Mouse (Mus musculus): ENCODE data around the gene Mta2. TPM values are rescaled to one million over a fixed set of nuclear protein-coding genes. Genes with fewer than 3 reads are reported as not detected.

Gene Mta2
- polyA plus RNA-seq (2012; rRNA removed) = 62.2 and 65.0 TPM in 2 replicates

GRCm38 (mm10) chr19:8941515-8942217 lies at the start of gene Mta2:
Gene Mta2 (plus strand): TSS chr19:8941875.

GRCm38 (mm10) chr19:8892829-8893766 lies 48.6 kb upstream of the Mta2 start, which contains the start of gene Ints5:
Gene Ints5 (plus strand): TSS chr19:8893005.

GRCm38 (mm10) chr19:8897865-8898495 lies 43.7 kb upstream of the Mta2 start, which contains the start of gene Ganab:
Gene Ganab (plus strand): TSS chr19:8898071.

GRCm38 (mm10) chr19:8920073-8920736 lies 21.5 kb upstream of the Mta2 start, which contains the start of gene B3gat3:
Gene B3gat3 (plus strand): TSS chr19:8920374.

GRCm38 (mm10) chr19:8929224-8930088 lies 12.2 kb upstream of the Mta2 start, which contains the start of the genes Rom1 and Eml3:
Gene Rom1 (minus strand): TSS chr19:8929356.
Gene Eml3 (plus strand): TSS chr19:8929552.

GRCm38 (mm10) chr19:8953135-8954039 lies 11.7 kb downstream of the Mta2 start, which contains the start of gene Tut1:
Gene Tut1 (plus strand): TSS chr19:8953847.

GRCm38 (mm10) chr19:8966590-8967372 lies 25.1 kb downstream of the Mta2 start, which contains the start of gene Eef1g:
Gene Eef1g (plus strand): TSS chr19:8967041.

GRCm38 (mm10) chr19:8989066-8989566 lies 47.4 kb downstream of the Mta2 start, which contains the start of gene Ahnak:
Gene Ahnak (plus strand): TSS chr19:8989284.

Other genes with a start within 250 kb of the Mta2 start
- gene Slc3a2, start 218.5 kb upstream of the Mta2 start, polyA plus RNA-seq (2012; rRNA removed) = 139 and 144 TPM in 2 replicates
- 63.8 and 65.5 TPM in 2 replicates for gene Wdr74, start 206.0 kb upstream of the Mta2 start, polyA plus RNA-seq (2012; rRNA removed)
- 2.2 and 3.8 TPM in 2 replicates for gene 1700092M07Rik, start 201.2 kb upstream of the Mta2 start, polyA plus RNA-seq (2012; rRNA removed)
- 128 and 133 TPM in 2 replicates for gene Stx5a, start 200.5 kb upstream of the Mta2 start, polyA plus RNA-seq (2012; rRNA removed)
- 237 and 239 TPM in 2 replicates for gene Nxf1, start 184.8 kb upstream of the Mta2 start, polyA plus RNA-seq (2012; rRNA removed)
- gene Tmem223, start 170.9 kb upstream of the Mta2 start, polyA plus RNA-seq (2012; rRNA removed) = 238 and 255 TPM in 2 replicates
- 27.4 and 32.0 TPM in 2 replicates for gene Tmem179b, start 167.4 kb upstream of the Mta2 start, polyA plus RNA-seq (2012; rRNA removed)
- 26.2 TPM in 2 replicates for gene Taf6l, start 155.5 kb upstream of the Mta2 start, polyA plus RNA-seq (2012; rRNA removed)
- gene Polr2g, start 143.3 kb upstream of the Mta2 start, polyA plus RNA-seq (2012; rRNA removed) = 141 and 149 TPM in 2 replicates
- 5.2 and 5.8 TPM in 2 replicates for gene Zbtb3, start 139.3 kb upstream of the Mta2 start, polyA plus RNA-seq (2012; rRNA removed)
- gene Ttc9c, start 122.5 kb upstream of the Mta2 start, polyA plus RNA-seq (2012; rRNA removed) = 50.1 and 61.9 TPM in 2 replicates
- gene Hnrnpul2, start 121.9 kb upstream of the Mta2 start, polyA plus RNA-seq (2012; rRNA removed) = 92.1 and 94.3 TPM in 2 replicates
- gene AC129217.1, start 112.1 kb upstream of the Mta2 start, polyA plus RNA-seq (2012; rRNA removed) = 0.57 and 1.3 TPM in 2 replicates
- gene Bscl2, start 104.4 kb upstream of the Mta2 start, polyA plus RNA-seq (2012; rRNA removed) = 78.4 and 83.2 TPM in 2 replicates
- gene Gng3, start 102.7 kb upstream of the Mta2 start, polyA plus RNA-seq (2012; rRNA removed) = 190 TPM in 2 replicates
- gene Lrrn4cl, start 91.1 kb upstream of the Mta2 start, polyA plus RNA-seq (2012; rRNA removed) = 0.85 and 0.94 TPM in 2 replicates
- gene Ubxn1, start 70.4 kb upstream of the Mta2 start, polyA plus RNA-seq (2012; rRNA removed) = 136 and 140 TPM in 2 replicates
- gene Uqcc3, start 61.0 kb upstream of the Mta2 start, polyA plus RNA-seq (2012; rRNA removed) = 51.3 and 57.6 TPM in 2 replicates
- 4.9 and 6.7 TPM in 2 replicates for gene Lbhd1, start 58.1 kb upstream of the Mta2 start, polyA plus RNA-seq (2012; rRNA removed)
- gene Gm49403, start 57.9 kb upstream of the Mta2 start, polyA plus RNA-seq (2012; rRNA removed) = not detected in 2 replicates
- 67.3 and 81.7 TPM in 2 replicates for gene 1810009A15Rik, start 53.0 kb upstream of the Mta2 start, polyA plus RNA-seq (2012; rRNA removed)
- 0.18 and 1.1 TPM in 2 replicates for gene Gm49416, start 52.9 kb upstream of the Mta2 start, polyA plus RNA-seq (2012; rRNA removed)
- gene Ints5, start 48.9 kb upstream of the Mta2 start, polyA plus RNA-seq (2012; rRNA removed) = 28.9 and 29.0 TPM in 2 replicates
- 157 and 161 TPM in 2 replicates for gene Ganab, start 43.8 kb upstream of the Mta2 start, polyA plus RNA-seq (2012; rRNA removed)
- gene B3gat3, start 21.5 kb upstream of the Mta2 start, polyA plus RNA-seq (2012; rRNA removed) = 146 and 151 TPM in 2 replicates
- 2.0 and 3.3 TPM in 2 replicates for gene Rom1, start 12.5 kb upstream of the Mta2 start, polyA plus RNA-seq (2012; rRNA removed)
- gene Eml3, start 12.3 kb upstream of the Mta2 start, polyA plus RNA-seq (2012; rRNA removed) = 18.3 and 26.1 TPM in 2 replicates
- gene Tut1, start 12.0 kb downstream of the Mta2 start, polyA plus RNA-seq (2012; rRNA removed) = 26.1 and 29.3 TPM in 2 replicates
- 429 and 446 TPM in 2 replicates for gene Eef1g, start 25.2 kb downstream of the Mta2 start, polyA plus RNA-seq (2012; rRNA removed)
- 3.8 and 8.4 TPM in 2 replicates for gene Ahnak, start 47.4 kb downstream of the Mta2 start, polyA plus RNA-seq (2012; rRNA removed)
- gene Scgb1a1, start 146.1 kb downstream of the Mta2 start, polyA plus RNA-seq (2012; rRNA removed) = not detected in 2 replicates
- gene Asrgl1, start 193.8 kb downstream of the Mta2 start, polyA plus RNA-seq (2012; rRNA removed) = 12.2 and 13.9 TPM in 2 replicates